Mouse (Mus musculus) thymus, adult 18-20 months (tissue): Measurements from ENCODE around the gene Tut4.

Source experiments
- DNase-seq, 2 experiments: peaks; one replicate each; pipeline ENCODE4 v3.0.0; 2022; ENCODE audit warnings: mixed read lengths in 2 of 2

Tut4 gene

GRCm38 (mm10) chr4:108459231-108460155, at the start of gene Tut4:
TSS of gene Tut4 (plus strand) at chr4:108459426.
- peak; percentile 71 to 76 for DNase-seq

GRCm38 (mm10) chr4:108424587-108424986, 34.6 kb upstream of the Tut4 start:
- no peak for DNase-seq

DNA sequence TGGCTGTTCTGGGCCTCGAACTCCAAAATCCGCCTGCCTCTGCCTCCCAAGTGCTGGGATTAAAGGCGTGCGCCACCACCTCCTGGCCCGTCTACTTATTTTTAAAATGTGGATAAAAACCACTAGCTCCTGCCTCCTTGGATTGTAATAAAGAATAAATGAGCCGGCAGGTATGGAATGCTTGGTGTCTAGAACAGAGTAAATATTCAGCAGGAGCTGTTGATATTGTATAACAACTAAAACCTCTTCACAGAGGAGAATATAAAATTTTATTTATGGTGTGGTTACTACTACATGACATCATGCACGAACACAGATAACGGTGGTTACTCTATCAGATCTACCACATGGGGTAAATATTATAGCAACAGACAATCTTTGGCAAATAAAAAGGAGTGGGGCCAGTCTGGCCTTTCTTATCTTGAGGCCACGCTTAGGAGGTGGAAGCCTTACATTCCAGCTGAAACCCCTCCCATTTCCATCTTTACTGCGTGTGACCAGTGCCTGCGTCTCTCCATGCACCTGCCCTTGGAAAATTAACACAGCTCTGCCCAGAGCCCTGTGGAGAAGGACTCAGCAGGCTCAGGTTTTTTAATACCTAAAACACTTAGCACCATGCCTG, 31.4 kb upstream of the Tut4 start:
- DNase-seq: no peak

DNA sequence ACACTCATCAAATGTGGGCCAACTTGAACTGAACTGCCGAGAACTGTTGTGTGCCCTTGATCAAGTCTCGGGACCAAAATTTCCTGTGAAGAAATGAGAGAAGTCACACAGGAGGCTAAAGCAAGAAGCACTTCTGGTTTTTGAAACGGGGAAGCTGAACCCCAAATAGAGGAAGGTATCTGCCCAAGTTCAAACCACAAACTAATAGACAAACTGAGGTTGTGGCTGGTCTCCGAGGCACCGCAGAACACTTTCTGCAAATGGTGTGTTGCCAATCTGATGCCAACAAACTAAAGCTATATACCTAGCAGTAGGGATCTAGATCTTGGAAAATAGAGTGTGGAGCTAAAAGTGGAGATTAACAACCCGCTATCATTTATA, 30.9 kb upstream of the Tut4 start:
- DNase-seq: no peak

- DNase-seq: no peak
Measured at GRCm38 (mm10) chr4:108430656-108431560, 28.3 kb upstream of the Tut4 start.

- DNase-seq: no peak
Measured at GRCm38 (mm10) chr4:108431561-108431936, 27.7 kb upstream of the Tut4 start.

GRCm38 (mm10) chr4:108433341-108433740, 25.9 kb upstream of the Tut4 start:
- no peak for DNase-seq

GRCm38 (mm10) chr4:108434221-108434620, 25.0 kb upstream of the Tut4 start:
- no peak for DNase-seq

DNA sequence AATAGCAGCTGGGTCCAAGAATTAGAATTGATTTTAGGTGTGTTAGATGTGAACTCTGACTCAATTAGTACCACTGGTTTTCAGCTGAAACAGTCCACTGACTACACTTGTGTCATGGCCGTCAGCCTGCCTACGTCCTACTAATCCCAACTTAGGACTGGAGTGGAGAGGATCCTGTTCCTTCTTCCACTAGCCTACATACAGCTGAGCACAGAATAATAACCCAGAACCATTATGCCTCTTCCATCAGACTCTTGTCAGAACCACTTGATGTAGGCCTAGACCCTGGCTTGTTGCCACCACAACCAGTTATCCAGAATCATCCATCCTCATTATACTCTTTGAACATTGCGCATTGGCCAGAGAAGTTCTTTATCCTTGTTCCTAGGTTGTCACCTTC, 24.4 kb upstream of the Tut4 start:
- DNase-seq: no peak

DNA sequence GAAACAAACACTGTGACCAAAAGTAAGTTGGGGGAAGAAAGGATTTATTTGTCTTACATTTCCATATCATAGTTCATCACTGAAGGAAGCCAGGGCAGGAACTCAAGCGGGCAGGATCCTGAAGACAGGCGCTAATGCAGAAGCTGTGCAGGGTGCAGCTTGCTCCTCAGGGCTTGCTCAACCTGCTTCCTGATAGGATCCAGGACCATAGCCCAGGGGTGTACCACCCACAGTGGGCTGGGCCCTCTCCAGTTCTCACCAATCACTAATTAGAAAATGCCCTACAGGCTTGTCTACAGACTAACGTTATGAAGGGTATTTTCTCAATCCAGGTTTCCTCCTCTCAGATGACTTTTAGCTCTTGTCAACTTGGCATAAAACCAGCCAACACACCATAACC, 23.6 kb upstream of the Tut4 start:
- no peak for DNase-seq

GRCm38 (mm10) chr4:108436225-108436624, 23.0 kb upstream of the Tut4 start:
- DNase-seq: no peak

DNA sequence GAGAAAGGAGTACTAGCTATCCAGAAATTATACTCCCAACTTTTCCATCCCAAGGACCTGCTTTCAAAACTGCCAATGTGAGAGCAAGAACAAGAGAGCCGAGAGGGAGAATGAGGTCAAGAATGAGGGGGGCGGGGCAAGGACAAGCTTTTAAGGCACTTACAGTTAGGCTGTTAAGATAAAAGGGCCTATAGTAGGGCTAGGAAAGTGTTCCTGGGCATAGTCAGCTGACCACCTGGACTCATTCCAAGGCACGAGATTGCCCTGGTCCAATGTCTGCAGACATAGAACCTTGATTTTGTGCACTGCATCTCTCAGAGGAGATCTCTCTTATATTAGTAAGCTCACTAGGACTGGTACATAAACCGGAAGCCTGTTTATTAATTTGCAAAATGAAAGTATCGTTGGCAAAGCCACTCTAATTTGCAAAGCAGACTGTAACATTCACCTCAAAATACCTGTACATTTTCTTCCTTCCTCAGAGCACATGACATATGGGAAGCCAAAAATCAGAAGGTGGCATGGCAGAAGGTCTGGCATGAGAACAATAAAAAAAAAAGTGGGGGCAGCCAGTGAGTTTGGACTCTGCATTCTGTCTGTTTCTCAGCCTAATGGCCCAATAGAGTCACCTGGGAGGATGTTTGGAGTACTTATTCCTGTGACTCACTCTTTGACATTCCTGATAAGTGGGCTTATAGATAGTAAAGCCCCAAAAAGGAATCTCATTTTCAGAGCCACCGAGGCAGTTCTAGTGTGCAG, 21.0 kb upstream of the Tut4 start:
- DNase-seq: no peak

DNA sequence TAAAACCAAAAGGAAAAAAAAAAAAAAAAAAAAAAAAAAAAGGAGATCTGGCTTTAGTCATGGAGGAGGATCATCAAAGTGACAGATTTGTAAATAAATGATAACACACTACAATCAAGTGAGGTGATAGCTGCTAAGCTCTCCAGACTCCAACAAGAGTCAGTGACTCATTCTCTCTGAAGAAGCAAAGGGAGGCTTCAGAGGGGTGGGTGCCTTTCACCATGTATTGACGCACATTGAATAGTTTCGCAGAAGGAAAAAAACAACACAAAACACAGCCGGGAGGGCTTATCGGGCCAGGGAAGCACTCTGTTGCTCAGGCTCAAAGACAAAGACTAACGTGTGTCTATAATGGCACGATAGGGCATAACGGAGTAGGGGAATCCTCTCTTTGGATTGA, 11.1 kb upstream of the Tut4 start:
- DNase-seq: no peak

GRCm38 (mm10) chr4:108456028-108456427, 3.2 kb upstream of the Tut4 start:
- DNase-seq: no peak

GRCm38 (mm10) chr4:108458201-108458741, 955 bp upstream of the Tut4 start:
- no peak for DNase-seq

DNA sequence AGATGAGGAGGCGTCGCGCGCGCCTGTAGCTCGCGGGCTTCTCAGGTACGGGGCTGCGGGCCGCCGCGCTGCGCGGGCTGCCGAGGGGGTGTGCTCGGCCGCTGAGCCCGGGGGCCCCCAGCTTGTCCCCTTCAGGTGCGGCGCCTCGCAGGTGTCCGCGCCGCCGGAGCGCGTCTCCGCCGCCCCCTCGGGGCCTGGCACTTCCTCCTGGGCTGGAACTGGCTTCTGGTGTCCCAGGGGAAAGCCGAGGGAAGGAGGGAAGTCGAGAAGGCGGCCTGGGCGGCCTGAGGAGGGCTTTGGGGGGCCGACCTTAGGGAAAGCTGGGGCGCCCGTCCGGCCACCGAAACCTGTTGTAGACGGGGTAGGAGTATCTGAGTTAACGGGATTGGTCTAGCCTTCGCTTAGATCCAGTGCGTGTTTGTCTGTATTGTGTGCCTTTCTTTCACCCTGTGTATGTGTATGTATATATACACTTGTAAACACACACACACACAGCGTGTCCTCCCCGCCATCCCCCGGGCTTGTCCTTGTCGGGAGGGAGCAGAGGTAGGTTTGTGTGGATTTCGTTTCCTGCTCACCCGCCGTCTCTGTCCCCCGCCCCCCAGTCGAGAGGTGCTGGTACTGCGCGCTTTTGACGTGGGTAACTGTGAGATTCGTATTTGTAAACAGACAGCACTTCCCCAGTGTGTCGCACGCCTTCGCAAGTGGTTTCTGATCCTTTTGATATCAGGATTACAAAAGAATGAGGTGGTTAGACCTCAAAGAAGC, 1.1 kb downstream of the Tut4 start:
- peak; percentile 79 to 85 for DNase-seq

- no peak for DNase-seq
Measured at GRCm38 (mm10) chr4:108461262-108461903, 2.2 kb downstream of the Tut4 start.

DNA sequence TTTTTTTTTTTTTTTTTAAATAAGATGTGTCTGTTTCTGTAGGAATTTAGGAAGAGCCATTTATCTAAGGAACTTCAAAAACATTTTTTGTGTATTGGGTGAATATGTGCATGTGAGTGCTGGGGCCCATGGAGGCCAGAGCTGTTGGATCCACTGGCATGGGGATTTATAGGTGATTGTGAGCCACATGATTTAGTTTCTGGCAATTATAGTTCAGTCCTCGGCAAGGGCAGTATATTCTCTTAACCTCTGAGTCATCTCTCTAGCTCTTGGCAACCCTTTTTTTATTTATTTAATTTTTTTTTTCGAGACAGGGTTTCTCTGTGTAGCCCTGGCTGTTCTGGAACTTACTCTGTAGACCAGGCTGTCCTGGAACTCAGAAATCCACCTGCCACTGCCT, 14.4 kb downstream of the Tut4 start:
- no peak for DNase-seq

DNA sequence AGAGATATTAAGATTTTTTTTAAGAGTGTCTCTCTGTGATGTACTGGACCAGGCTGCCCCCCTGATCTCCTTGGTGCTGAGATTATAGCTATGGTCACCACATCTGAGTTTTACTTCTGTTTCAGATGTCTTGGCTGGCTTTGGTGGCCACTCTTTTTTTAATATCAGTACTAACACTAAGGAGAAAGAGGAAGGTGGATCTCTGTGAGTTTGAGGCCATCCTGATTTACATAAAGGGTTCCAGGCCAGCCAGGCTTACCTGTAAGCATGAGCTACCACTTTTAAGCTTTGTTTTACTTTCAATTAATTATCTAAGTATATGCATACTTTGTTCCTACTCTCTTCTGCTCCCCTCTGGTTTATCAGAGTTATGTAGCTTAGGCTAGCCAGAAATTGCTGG, 23.6 kb downstream of the Tut4 start:
- no peak for DNase-seq

- no peak for DNase-seq
Measured at GRCm38 (mm10) chr4:108484230-108484629, 25.0 kb downstream of the Tut4 start.

DNA sequence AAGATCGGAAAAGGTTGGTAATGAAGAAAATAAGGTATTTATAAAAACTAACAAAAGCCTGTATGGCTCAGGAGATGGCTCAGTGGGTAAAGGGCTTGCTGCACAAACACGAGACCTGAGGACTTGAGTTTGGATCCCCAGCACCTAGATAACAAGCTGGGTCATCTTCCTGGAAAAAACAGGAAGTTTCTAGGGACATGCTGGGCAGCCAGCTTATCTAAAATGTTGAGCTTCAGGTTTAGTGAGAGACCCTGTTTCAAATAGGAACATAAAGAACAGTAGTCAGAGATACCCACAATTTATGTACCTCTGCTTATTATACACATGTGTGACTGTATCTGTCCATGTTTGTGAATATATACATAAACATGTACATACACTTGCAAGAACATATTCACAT, 43.8 kb downstream of the Tut4 start:
- no peak for DNase-seq
